Mouse (Mus musculus): ENCODE results near the gene Wdr43. TPM values are rescaled to one million over a fixed set of nuclear protein-coding genes. Genes with fewer than 3 reads are reported as not detected.

Gene Wdr43
- polyA plus RNA-seq, 1 experiment, result 24.1 TPM

DNA sequence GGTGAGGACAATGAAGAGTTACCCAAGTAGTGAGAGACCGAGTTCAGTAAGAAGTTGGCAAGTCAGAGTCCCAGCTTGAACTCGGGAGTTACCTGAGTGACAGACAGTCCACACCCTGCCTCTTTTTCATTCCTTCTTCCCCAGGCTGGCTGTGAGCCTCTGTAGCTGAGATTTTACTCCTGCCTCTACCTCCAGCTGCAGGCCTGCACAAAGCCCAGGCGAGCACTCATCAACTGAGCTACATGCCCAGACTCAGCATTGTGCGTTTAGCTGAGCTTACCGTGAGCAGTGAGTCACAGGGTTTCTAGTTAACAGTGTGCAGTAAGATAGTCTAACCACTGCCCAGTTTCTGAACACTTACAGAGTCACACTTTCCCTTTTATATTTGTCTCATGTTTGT is 37.2 kb downstream of the Wdr43 start:
- Histone ChIP-seq H3K4me3 (no peak overlapping the region), H3K27me3 (ENCODE audit: control insufficient read depth, insufficient read depth, insufficient read length) (no peaks in the 10 kb centered on the region), H3ac (ENCODE audit: control insufficient read depth, insufficient read length) (no peak overlapping the region), H3K79me2 (ENCODE audit: control insufficient read depth, insufficient read depth) (no peaks in the 10 kb centered on the region), H3K4me2 (ENCODE audit: low read depth) (no peak overlapping the region), H3K36me3 (ENCODE audit: control insufficient read depth, insufficient read depth) (peaks cover 43% of the 10 kb centered on the region)
- TF ChIP-seq USF1 (IDR thresholded peaks at IDR 0.05; ENCODE audit: low read depth) (no peak), E2F4 (IDR thresholded peaks at IDR 0.05; ENCODE audit: insufficient read depth) (no peak), POLR2A (IDR thresholded peaks at IDR 0.05; ENCODE audit: insufficient read length, low read depth) (no peak), REST (IDR thresholded peaks at IDR 0.05; ENCODE audit: insufficient read depth, insufficient read length) (no peak), POLR2AphosphoS2 (IDR thresholded peaks at IDR 0.05; ENCODE audit: insufficient read length, low read depth) (no peak), CEBPB (IDR thresholded peaks at IDR 0.05; ENCODE audit: insufficient read depth, poor library complexity, severe bottlenecking) (no peak)

DNA sequence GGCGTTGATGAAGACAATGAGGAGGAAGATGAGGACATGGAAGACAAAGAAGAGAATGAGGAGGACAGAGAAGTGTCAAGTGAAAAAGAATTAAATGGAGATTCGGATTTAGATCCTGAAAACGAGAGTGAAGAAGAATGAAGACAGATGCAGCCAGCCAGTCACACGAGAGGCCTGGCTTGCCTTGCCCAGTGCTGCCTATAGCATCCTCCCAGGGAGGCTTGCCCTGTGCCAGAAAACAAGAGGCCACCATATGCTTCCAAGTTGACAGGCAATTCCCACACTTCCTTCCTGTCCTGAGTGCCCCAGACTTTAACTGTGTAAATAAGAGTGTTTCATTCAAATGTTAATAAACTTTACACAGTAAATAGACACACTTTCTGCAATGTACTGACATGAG is 41.8 kb downstream of the Wdr43 start:
- Histone ChIP-seq H3K4me2 (ENCODE audit: low read depth) (no peak overlapping the region), H3K36me3 (ENCODE audit: control insufficient read depth, insufficient read depth) (peaks cover 24% of the 10 kb centered on the region), H3ac (ENCODE audit: control insufficient read depth, insufficient read length) (no peak overlapping the region), H3K27me3 (ENCODE audit: control insufficient read depth, insufficient read depth, insufficient read length) (no peaks in the 10 kb centered on the region), H3K4me3 (no peak overlapping the region), H3K79me2 (ENCODE audit: control insufficient read depth, insufficient read depth) (no peaks in the 10 kb centered on the region)
- TF ChIP-seq MYOD1 (IDR thresholded peaks at IDR 0.05; ENCODE audit: control insufficient read depth in 1 of 3, insufficient read length in 2 of 3, low read depth in 2 of 3) (no peak), TCF12 (IDR thresholded peaks at IDR 0.05; ENCODE audit: insufficient read depth, poor library complexity, severe bottlenecking) (no peak), REST (IDR thresholded peaks at IDR 0.05; ENCODE audit: insufficient read depth, insufficient read length) (no peak), POLR2AphosphoS2 (IDR thresholded peaks at IDR 0.05; ENCODE audit: insufficient read length, low read depth) (no peak)

DNA sequence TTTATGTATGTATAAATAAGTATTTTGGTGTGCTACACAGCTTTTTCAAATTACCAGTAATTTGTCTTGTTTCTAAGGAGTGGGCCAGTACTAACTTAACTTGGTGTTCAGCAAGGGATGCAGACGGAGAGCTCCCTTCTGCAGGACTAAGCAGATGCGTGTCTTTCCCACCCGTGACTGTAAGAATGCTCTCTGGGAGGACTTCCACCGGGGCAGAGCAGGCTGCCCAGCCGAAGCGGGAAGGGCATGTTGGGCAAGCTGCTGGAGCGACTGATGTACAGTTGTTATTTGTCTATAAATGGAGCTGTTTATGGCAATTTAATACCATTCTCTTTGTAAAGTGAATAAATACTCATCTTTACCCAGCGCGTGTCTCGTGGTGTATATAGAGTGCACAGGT is 43.0 kb downstream of the Wdr43 start:
- Histone ChIP-seq H3K27me3 (ENCODE audit: control insufficient read depth, insufficient read depth, insufficient read length) (no peaks in the 10 kb centered on the region), H3K36me3 (ENCODE audit: control insufficient read depth, insufficient read depth) (peaks cover 24% of the 10 kb centered on the region), H3K79me2 (ENCODE audit: control insufficient read depth, insufficient read depth) (no peaks in the 10 kb centered on the region), H3K4me2 (ENCODE audit: low read depth) (no peak overlapping the region), H3ac (ENCODE audit: control insufficient read depth, insufficient read length) (no peak overlapping the region), H3K4me3 (no peak overlapping the region)
- no peak for TF ChIP-seq POLR2A (IDR thresholded peaks at IDR 0.05; ENCODE audit: insufficient read length, low read depth)
- TF ChIP-seq USF1 (IDR thresholded peaks at IDR 0.05; ENCODE audit: low read depth), result no peak
- no peak for TF ChIP-seq REST (IDR thresholded peaks at IDR 0.05; ENCODE audit: insufficient read depth, insufficient read length)
- TF ChIP-seq TCF3 (IDR thresholded peaks at IDR 0.05; ENCODE audit: insufficient read length, low read depth), result no peak
- no peak for TF ChIP-seq MYOD1 (IDR thresholded peaks at IDR 0.05; ENCODE audit: control insufficient read depth in 1 of 3, insufficient read length in 2 of 3, low read depth in 2 of 3)
- TF ChIP-seq SRF (IDR thresholded peaks at IDR 0.05; ENCODE audit: control insufficient read depth, insufficient read length, low read depth), result no peak
- no peak for TF ChIP-seq MAX (IDR thresholded peaks at IDR 0.05; ENCODE audit: low read depth)
- no peak for TF ChIP-seq E2F4 (IDR thresholded peaks at IDR 0.05; ENCODE audit: insufficient read depth)
- no peak for TF ChIP-seq CEBPB (IDR thresholded peaks at IDR 0.05; ENCODE audit: insufficient read depth, poor library complexity, severe bottlenecking)
- TF ChIP-seq POLR2AphosphoS2 (IDR thresholded peaks at IDR 0.05; ENCODE audit: insufficient read length, low read depth), result no peak
- no peak for TF ChIP-seq MYOG (IDR thresholded peaks at IDR 0.05; ENCODE audit: control insufficient read depth in 1 of 3, insufficient read depth in 1 of 3, insufficient read length in 2 of 3, low read depth in 2 of 3)
- no peak for TF ChIP-seq TCF12 (IDR thresholded peaks at IDR 0.05; ENCODE audit: insufficient read depth, poor library complexity, severe bottlenecking)

DNA sequence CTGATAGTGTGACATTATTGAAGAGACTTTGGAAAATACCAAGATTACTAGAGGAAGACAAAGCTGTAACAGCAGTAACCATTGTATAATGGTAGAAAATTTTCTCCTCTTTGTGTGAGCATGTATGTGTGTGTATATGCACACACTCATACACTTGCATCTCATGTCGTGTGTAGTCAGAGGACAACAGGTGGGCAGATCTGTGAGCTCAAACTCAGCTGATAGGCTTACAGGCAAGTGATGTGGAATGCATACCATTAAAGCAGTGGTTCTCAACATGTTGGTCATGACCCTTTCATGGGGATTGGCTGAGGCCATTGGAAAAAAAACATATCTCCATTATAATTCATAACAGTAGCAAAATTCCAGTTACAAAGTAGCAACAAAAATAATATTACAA is 44.7 kb downstream of the Wdr43 start:
- Histone ChIP-seq H3K4me3 (no peak overlapping the region), H3K4me2 (ENCODE audit: low read depth) (no peak overlapping the region), H3K27me3 (ENCODE audit: control insufficient read depth, insufficient read depth, insufficient read length) (no peaks in the 10 kb centered on the region), H3ac (ENCODE audit: control insufficient read depth, insufficient read length) (no peak overlapping the region), H3K36me3 (ENCODE audit: control insufficient read depth, insufficient read depth) (peaks cover 13% of the 10 kb centered on the region), H3K79me2 (ENCODE audit: control insufficient read depth, insufficient read depth) (no peaks in the 10 kb centered on the region)
- TF ChIP-seq REST (IDR thresholded peaks at IDR 0.05; ENCODE audit: insufficient read depth, insufficient read length) (no peak), CEBPB (IDR thresholded peaks at IDR 0.05; ENCODE audit: insufficient read depth, poor library complexity, severe bottlenecking) (no peak), USF1 (IDR thresholded peaks at IDR 0.05; ENCODE audit: low read depth) (no peak), POLR2A (IDR thresholded peaks at IDR 0.05; ENCODE audit: insufficient read length, low read depth) (no peak), MAX (IDR thresholded peaks at IDR 0.05; ENCODE audit: low read depth) (no peak), SRF (IDR thresholded peaks at IDR 0.05; ENCODE audit: control insufficient read depth, insufficient read length, low read depth) (no peak), E2F4 (IDR thresholded peaks at IDR 0.05; ENCODE audit: insufficient read depth) (no peak), MYOD1 (IDR thresholded peaks at IDR 0.05; ENCODE audit: control insufficient read depth in 1 of 3, insufficient read length in 2 of 3, low read depth in 2 of 3) (no peak), MYOG (IDR thresholded peaks at IDR 0.05; ENCODE audit: control insufficient read depth in 1 of 3, insufficient read depth in 1 of 3, insufficient read length in 2 of 3, low read depth in 2 of 3) (no peak), TCF3 (IDR thresholded peaks at IDR 0.05; ENCODE audit: insufficient read length, low read depth) (no peak), POLR2AphosphoS2 (IDR thresholded peaks at IDR 0.05; ENCODE audit: insufficient read length, low read depth) (no peak), TCF12 (IDR thresholded peaks at IDR 0.05; ENCODE audit: insufficient read depth, poor library complexity, severe bottlenecking) (no peak)

DNA sequence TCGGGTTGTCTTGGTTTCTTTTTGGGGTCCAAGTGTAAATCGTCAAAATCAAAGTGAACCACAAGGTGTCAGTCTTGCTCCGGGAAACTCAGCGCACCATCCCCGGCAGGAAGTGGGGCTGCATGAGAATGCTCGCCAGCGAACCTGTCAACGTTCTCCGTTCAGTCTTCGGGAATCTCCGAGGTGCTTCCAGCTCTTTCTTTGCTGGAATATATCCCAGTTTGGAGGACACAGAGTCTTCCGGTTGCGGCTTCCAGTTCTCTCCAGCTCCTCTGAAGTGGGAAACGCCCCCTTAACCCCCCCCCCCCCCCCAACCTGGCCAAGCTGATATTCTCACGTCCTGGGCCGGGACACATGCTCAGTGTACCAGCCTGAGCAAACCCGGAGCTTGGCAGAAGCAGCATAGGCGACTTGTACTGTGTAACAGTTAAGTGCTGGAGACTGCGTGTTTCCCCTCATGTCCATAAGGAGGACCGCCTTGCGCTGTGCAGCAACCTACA is 47.1 kb downstream of the Wdr43 start:
- H3K27me3 ChIP-seq (ENCODE audit: control insufficient read depth, insufficient read depth, insufficient read length), result no peaks in the 10 kb centered on the region
- peaks cover 1% of the 10 kb centered on the region for H3K36me3 ChIP-seq (ENCODE audit: control insufficient read depth, insufficient read depth)
- H3K4me2 ChIP-seq (ENCODE audit: low read depth), result peak overlapping the region; percentile 89
- H3K4me3 ChIP-seq, result peak overlapping the region; percentile 8
- TF ChIP-seq TCF12 (IDR thresholded peaks at IDR 0.05; ENCODE audit: insufficient read depth, poor library complexity, severe bottlenecking) (no peak), POLR2AphosphoS2 (IDR thresholded peaks at IDR 0.05; ENCODE audit: insufficient read length, low read depth) (peak; percentile 16), REST (IDR thresholded peaks at IDR 0.05; ENCODE audit: insufficient read depth, insufficient read length) (no peak)
- no peak overlapping the region for H3ac ChIP-seq (ENCODE audit: control insufficient read depth, insufficient read length)
- H3K79me2 ChIP-seq (ENCODE audit: control insufficient read depth, insufficient read depth), result no peaks in the 10 kb centered on the region
